Mouse (Mus musculus): ENCODE measurements around the gene AW822073. TPM values are rescaled to one million over a fixed set of nuclear protein-coding genes. Genes with fewer than 3 reads are reported as not detected.
"Not testable (repeated sequence)": the region's sequence is repeated elsewhere in the genome, so short reads cannot be mapped to it uniquely, and the experiment has no call there.

The AW822073 gene
- not detected in 2 replicates for polyA plus RNA-seq (2015; fragmentation: Nextera tagmentation; extraction: Ambion mirVana)

DNA sequence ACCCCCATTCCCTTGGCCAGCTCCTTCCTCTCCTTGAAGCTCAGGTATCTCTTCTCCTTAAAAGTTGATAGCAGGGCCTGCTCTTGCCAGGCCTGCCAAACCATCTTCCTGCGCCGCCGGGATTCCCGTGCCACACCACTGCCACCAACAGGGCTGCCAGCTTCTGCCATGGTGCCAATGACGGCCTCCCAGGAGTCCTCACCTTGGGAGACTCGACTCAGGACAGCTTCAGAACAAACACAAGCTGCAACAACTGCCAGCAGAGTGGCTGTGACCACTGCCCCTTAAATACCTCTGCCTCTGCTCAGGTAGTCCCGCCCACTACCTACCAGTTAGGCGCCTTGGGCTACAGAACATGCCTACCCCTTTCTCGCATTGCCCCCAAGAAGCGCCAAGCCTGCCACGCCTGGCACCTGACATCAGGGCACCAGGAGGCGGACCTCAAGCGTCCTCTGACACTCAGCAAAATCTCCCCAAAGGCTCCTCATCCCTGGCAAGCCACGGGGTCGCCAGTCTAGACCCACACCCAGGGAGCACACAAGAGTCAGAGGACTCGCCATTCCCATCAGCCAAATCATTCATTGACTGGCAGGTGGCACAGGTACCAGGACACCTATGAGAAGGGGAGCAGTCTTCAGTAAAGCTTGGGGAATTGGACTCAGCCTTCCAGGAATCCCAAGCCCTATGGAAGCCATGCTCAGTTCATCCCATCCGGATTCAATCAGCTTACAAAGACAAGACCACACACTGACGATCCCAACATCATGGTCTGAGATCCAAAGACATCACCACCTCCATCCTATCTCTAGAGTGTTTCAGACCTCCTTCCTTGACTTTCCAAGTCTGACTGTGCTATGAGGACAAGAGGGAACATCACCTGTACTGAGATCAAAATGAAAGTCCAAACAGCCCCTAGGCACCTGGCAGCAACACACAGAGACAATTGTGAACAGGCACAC is at the start of gene AW822073:
Gene AW822073, minus strand, starts transcription at position 104 of the 959 bp plus-strand sequence.
- H3K36me3 ChIP-seq (ENCODE audit: control insufficient read depth, insufficient read depth); H3K4me1 ChIP-seq (replicated peaks; ENCODE audit: control insufficient read depth, insufficient read depth, low read length); H3K4me3 ChIP-seq (ENCODE audit: low read depth, low read length); H3K27me3 ChIP-seq (replicated peaks; ENCODE audit: control insufficient read depth, insufficient read depth, low read length); H3K4me2 ChIP-seq (replicated peaks; ENCODE audit: low read depth); ATAC-seq; H3K27ac ChIP-seq (ENCODE audit: low read depth, low read length); H3K9me3 ChIP-seq (ENCODE audit: control insufficient read depth); H3K9ac ChIP-seq (ENCODE audit: low read depth, low read length): not testable (repeated sequence)
- WGBS, result 83% methylated on average over 16 of the region's 18 CpGs

DNA sequence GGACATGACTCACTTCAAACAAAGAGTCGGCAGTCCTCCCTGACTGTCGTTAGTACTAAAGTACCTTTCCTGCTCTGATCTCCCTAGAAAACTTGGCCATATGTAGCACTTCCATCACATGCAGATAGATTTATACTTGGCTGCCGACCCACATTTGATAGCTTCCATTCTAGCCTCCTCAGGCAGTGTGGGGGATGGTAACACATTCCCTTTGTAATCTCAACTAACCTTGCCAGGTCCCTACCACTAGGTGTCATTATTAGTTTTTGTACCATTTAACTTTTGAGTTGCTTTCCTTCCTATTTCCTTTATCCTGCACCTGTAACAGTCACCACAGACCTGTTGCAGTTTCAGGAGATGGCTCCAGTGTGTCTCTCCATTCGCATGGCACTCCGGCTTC is 33.7 kb upstream of the AW822073 start:
- no peak overlapping the region for H3K27ac ChIP-seq (ENCODE audit: low read depth, low read length)
- H3K4me2 ChIP-seq (replicated peaks; ENCODE audit: low read depth), result no peak overlapping the region; the same call in 1 of the 2 replicates
- H3K36me3 ChIP-seq (ENCODE audit: control insufficient read depth, insufficient read depth), result peaks cover 40% of the 10 kb centered on the region
- no peaks in the 10 kb centered on the region for H3K27me3 ChIP-seq (replicated peaks; ENCODE audit: control insufficient read depth, insufficient read depth, low read length)
- H3K9me3 ChIP-seq (ENCODE audit: control insufficient read depth), result no peaks in the 10 kb centered on the region
- ATAC-seq, result no peak
- 48% methylated on average over 5 of the region's 5 CpGs for WGBS
- peaks cover 4% of the 10 kb centered on the region; the same call in 1 of the 2 replicates for H3K4me1 ChIP-seq (replicated peaks; ENCODE audit: control insufficient read depth, insufficient read depth, low read length)
- H3K9ac ChIP-seq (ENCODE audit: low read depth, low read length), result no peak overlapping the region
- no peak overlapping the region for H3K4me3 ChIP-seq (ENCODE audit: low read depth, low read length)
- TF ChIP-seq CTCF (IDR thresholded peaks at IDR 0.05; ENCODE audit: low read depth), result peak; percentile 50

DNA sequence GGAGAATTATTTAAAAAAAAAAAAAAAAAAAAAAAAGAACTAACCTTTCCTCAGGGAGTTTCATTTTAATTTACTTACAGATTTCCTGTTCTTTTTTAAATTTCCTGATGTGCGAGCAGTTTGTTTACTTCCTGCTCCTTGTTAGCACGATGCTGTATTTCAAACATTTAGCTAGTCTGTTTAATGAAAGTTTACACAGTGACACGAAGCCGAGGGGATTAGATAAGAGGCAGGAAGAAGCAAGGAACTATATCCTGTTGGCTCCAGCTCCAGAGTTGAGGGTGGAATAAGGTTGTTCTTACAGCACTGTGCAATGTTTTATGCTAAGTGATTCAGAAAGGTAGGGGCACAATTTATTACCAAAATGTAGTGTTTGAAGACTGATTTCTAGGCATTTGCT is 31.2 kb upstream of the AW822073 start:
- Histone ChIP-seq H3K4me3 (ENCODE audit: low read depth, low read length) (peak overlapping the region; percentile 98), H3K27ac (ENCODE audit: low read depth, low read length) (peak overlapping the region; percentile 87; the same call in 1 of the 2 replicates), H3K9ac (ENCODE audit: low read depth, low read length) (peak overlapping the region; percentile 78; the same call in 1 of the 2 replicates), H3K27me3 (replicated peaks; ENCODE audit: control insufficient read depth, insufficient read depth, low read length) (no peaks in the 10 kb centered on the region), H3K36me3 (ENCODE audit: control insufficient read depth, insufficient read depth) (peaks cover 21% of the 10 kb centered on the region), H3K4me1 (replicated peaks; ENCODE audit: control insufficient read depth, insufficient read depth, low read length) (peaks cover 4% of the 10 kb centered on the region; the same call in 1 of the 2 replicates), H3K4me2 (replicated peaks; ENCODE audit: low read depth) (peak overlapping the region; percentile 71), H3K9me3 (ENCODE audit: control insufficient read depth) (no peaks in the 10 kb centered on the region)
- WGBS, result 0% methylated on average over 4 of the region's 4 CpGs
- no peak for ATAC-seq
- no peak for TF ChIP-seq CTCF (IDR thresholded peaks at IDR 0.05; ENCODE audit: low read depth)

DNA sequence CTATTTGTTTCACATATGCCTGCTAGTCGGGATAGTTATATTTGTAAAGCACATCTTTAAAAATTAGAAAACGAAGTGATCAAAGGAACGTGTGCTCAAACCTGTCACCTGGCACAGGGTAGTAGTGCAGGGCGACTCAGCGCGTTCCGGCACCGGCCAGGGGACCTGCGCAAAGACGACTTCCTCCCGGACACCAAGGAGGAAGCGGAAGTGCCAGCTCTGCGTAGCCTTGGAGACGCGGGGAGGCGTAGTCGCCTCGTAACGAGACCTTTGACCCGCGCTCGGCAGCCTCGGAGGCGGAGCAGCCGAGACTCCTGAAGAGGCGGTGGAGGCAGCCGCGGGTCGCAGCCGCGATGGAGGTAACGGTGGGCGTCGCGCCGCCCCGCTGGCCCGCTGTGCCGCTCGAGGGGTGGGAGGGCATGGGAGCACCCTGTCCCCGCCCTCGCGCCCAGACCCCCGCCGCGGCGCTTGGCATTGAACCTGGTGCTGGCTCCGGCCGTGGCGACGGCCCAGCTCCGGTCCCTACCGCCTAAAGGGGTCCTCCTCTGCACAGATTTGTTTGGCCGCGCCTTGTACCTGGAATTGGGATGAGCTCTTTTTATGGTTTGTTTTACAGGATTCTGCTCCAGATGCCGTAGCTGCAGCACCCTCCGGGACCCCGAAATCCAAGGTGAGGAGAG is 30.6 kb upstream of the AW822073 start, which contains the start of gene Gcc2:
Gene Gcc2, plus strand, starts transcription at position 285 of the 680 bp plus-strand sequence.
- no peak for TF ChIP-seq CTCF (IDR thresholded peaks at IDR 0.05; ENCODE audit: low read depth)

DNA sequence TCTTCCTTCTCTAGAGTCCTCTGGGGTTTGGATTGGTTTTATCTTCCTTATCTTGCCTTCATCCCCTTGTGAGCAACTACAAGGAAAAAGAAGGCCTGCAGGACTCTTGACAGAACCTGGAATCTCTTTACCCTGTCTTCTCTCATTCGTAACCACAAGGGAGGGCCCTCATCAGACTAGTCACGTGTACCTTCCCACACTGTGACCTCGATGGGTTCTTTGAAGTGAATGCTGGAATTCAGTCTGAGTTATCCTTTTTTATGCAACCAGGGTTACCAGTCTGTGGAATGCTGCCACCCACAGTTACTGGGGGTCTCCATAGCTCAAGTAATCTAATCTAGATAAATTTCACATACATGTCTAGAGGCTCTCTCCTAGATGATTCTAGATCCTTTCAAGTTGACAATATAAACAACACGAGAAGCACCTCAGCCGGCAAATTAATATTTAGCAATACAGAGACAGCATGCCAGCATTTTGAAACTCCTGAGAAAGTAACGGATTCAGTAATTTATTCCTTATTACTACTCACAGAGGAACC is 30.0 kb upstream of the AW822073 start:
- H3K9ac ChIP-seq (ENCODE audit: low read depth, low read length), result no peak overlapping the region
- 23% methylated on average over 6 of the region's 6 CpGs for WGBS
- peak overlapping the region; percentile 71 for H3K4me2 ChIP-seq (replicated peaks; ENCODE audit: low read depth)
- H3K27ac ChIP-seq (ENCODE audit: low read depth, low read length), result no peak overlapping the region
- H3K9me3 ChIP-seq (ENCODE audit: control insufficient read depth), result no peaks in the 10 kb centered on the region
- no peak for TF ChIP-seq CTCF (IDR thresholded peaks at IDR 0.05; ENCODE audit: low read depth)
- H3K36me3 ChIP-seq (ENCODE audit: control insufficient read depth, insufficient read depth), result peaks cover 11% of the 10 kb centered on the region
- peaks cover 4% of the 10 kb centered on the region; the same call in 1 of the 2 replicates for H3K4me1 ChIP-seq (replicated peaks; ENCODE audit: control insufficient read depth, insufficient read depth, low read length)
- no peaks in the 10 kb centered on the region for H3K27me3 ChIP-seq (replicated peaks; ENCODE audit: control insufficient read depth, insufficient read depth, low read length)
- ATAC-seq, result no peak
- H3K4me3 ChIP-seq (ENCODE audit: low read depth, low read length), result peak overlapping the region; percentile 98

More for the DNA sequence above, 30.6 kb upstream of the AW822073 start, which contains the start of gene Gcc2:
- Histone ChIP-seq H3K9ac (ENCODE audit: low read depth, low read length) (peak within 1 kb of the TSS; percentile 78), H3K4me3 (ENCODE audit: low read depth, low read length) (peak within 1 kb of the TSS; percentile 98), H3K4me2 (replicated peaks; ENCODE audit: low read depth) (peak within 1 kb of the TSS; percentile 71), H3K27me3 (replicated peaks; ENCODE audit: control insufficient read depth, insufficient read depth, low read length) (no peaks in the 10 kb centered on the region), H3K9me3 (ENCODE audit: control insufficient read depth) (no peaks in the 10 kb centered on the region), H3K27ac (ENCODE audit: low read depth, low read length) (peak within 1 kb of the TSS; percentile 87), H3K36me3 (ENCODE audit: control insufficient read depth, insufficient read depth) (peaks cover 17% of the 10 kb centered on the region), H3K4me1 (replicated peaks; ENCODE audit: control insufficient read depth, insufficient read depth, low read length) (peaks cover 4% of the 10 kb centered on the region; the same call in 1 of the 2 replicates)
- ATAC-seq, result peak; percentile 97
- under 1% methylated on average over 58 of the region's 58 CpGs for WGBS

All from intestine, postnatal 0 days (tissue).